9 mouse cellular contexts compared by ENCODE assay signal in the genomic region with DNA sequence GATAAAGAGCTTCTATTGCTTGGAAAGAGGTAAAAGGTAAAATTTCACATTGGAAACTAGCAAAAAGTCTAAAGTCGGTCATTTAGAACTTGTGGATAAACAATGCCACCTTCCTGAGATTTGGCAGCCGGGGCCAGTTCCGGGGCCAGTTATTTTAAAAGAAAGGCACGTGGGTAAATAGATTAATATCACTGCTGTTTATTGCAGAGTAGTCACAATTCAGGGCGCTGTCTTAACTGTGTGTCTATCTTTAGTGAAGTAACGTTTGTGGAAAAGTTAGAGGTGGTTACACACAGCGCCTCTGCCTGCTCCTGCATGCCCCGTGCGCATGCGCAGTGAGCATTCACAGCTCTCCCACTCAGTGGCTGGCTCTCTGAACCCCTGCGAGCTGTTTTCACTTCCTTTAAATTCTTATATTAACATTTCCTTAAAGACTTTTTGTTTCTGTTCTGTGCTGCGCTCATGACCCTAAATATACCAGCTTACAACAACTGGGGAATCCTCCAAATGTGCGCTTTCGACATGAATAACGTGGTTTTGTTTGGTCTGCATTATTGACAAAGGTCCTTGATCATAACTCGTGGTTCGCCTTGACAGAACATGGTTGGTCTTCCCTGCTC. TPM values are rescaled to one million over a fixed set of nuclear protein-coding genes. Genes with fewer than 3 reads are reported as not detected.
DNase-seq lines count a peak whose midpoint lies in the region; ATAC-seq and TF ChIP-seq lines count a peak whose summit lies in the region.
"Had no signal": no experiment of that assay in that cellular context is flagged by ENCODE, and none has a peak within 500 bp of the region (broad histone marks: within the 10 kb centered on the region; RNA-seq: fewer than 3 reads in every experiment).

No protein-coding gene starts in this region.

- WGBS in hindbrain, embryonic 13.5 days: 80% methylated on average over 17 of the region's 17 CpGs
- WGBS in hindbrain, embryonic 12.5 days: 83% methylated on average over 17 of the region's 17 CpGs
- WGBS in heart, embryonic 16.5 days: 52% methylated on average over 17 of the region's 17 CpGs
- WGBS in liver, postnatal 0 days (ENCODE audit: insufficient replicate concordance): 38% methylated on average over 17 of the region's 17 CpGs
- WGBS in forebrain, embryonic 16.5 days: 78% methylated on average over 17 of the region's 17 CpGs

- no peaks in the 10 kb centered on the region for H3K9me3 ChIP-seq in hindbrain, embryonic 13.5 days
- no peaks in the 10 kb centered on the region for H3K9me3 ChIP-seq in hindbrain, embryonic 12.5 days (replicated peaks)
- no peaks in the 10 kb centered on the region for H3K9me3 ChIP-seq in heart, embryonic 16.5 days (replicated peaks; ENCODE audit: control insufficient read depth, low read length)
- no peaks in the 10 kb centered on the region for H3K9me3 ChIP-seq in liver, postnatal 0 days (ENCODE audit: low read length)
- H3K9me3 ChIP-seq in forebrain, embryonic 16.5 days (ENCODE audit: control insufficient read depth, low read length): no peaks in the 10 kb centered on the region

- H3K4me2 ChIP-seq in hindbrain, embryonic 13.5 days: no peak overlapping the region
- no peak overlapping the region for H3K4me2 ChIP-seq in hindbrain, embryonic 12.5 days (replicated peaks)
- peak overlapping the region; percentile 26 for H3K4me2 ChIP-seq in heart, embryonic 16.5 days (ENCODE audit: low read depth, low read length)
- peak overlapping the region; percentile 50 for H3K4me2 ChIP-seq in liver, postnatal 0 days (ENCODE audit: low read depth, low read length)
- no peak overlapping the region for H3K4me2 ChIP-seq in forebrain, embryonic 16.5 days (ENCODE audit: low read length)

- 0 out of 2 replicates have a peak overlapping the region, but pooled peaks have one; percentile 30 for H3K27ac ChIP-seq in hindbrain, embryonic 13.5 days
- H3K27ac ChIP-seq in hindbrain, embryonic 12.5 days: no peak overlapping the region
- H3K27ac ChIP-seq in heart, embryonic 16.5 days (ENCODE audit: low read length): peak overlapping the region; percentile 61
- peak overlapping the region; percentile 91 for H3K27ac ChIP-seq in liver, postnatal 0 days (ENCODE audit: low read depth)
- H3K27ac ChIP-seq in forebrain, embryonic 16.5 days (ENCODE audit: low read length): no peak overlapping the region

- DNase-seq in liver, postnatal 0 days: peak; percentile 70
- DNase-seq in spleen, adult 12 weeks (ENCODE audit: low spot score): peak; percentile 73
- no peak for DNase-seq in embryo, embryonic 10 days (ENCODE audit: low spot score)

- no peak overlapping the region for H3K9ac ChIP-seq in hindbrain, embryonic 13.5 days
- H3K9ac ChIP-seq in hindbrain, embryonic 12.5 days: no peak overlapping the region
- H3K9ac ChIP-seq in heart, embryonic 16.5 days (ENCODE audit: low read length): 0 out of 2 replicates have a peak overlapping the region, but pooled peaks have one; percentile 1
- 0 out of 2 replicates have a peak overlapping the region, but pooled peaks have one; percentile 8 for H3K9ac ChIP-seq in liver, postnatal 0 days (replicated peaks)
- H3K9ac ChIP-seq in forebrain, embryonic 16.5 days (replicated peaks; ENCODE audit: low read depth, low read length): no peak overlapping the region

- no peaks in the 10 kb centered on the region for H3K36me3 ChIP-seq in hindbrain, embryonic 13.5 days
- no peaks in the 10 kb centered on the region for H3K36me3 ChIP-seq in hindbrain, embryonic 12.5 days
- 0 out of 2 replicates have a peak, but pooled peaks cover 3% of the 10 kb centered on the region for H3K36me3 ChIP-seq in heart, embryonic 16.5 days (ENCODE audit: control insufficient read depth, insufficient read depth)
- H3K36me3 ChIP-seq in liver, postnatal 0 days (replicated peaks; ENCODE audit: insufficient read depth, low read length): no peaks in the 10 kb centered on the region
- no peaks in the 10 kb centered on the region for H3K36me3 ChIP-seq in forebrain, embryonic 16.5 days (ENCODE audit: control insufficient read depth, insufficient read depth)

- peaks cover 53% of the 10 kb centered on the region for H3K4me1 ChIP-seq in hindbrain, embryonic 13.5 days (replicated peaks)
- peaks cover 37% of the 10 kb centered on the region for H3K4me1 ChIP-seq in hindbrain, embryonic 12.5 days
- peaks cover 61% of the 10 kb centered on the region for H3K4me1 ChIP-seq in heart, embryonic 16.5 days (ENCODE audit: control insufficient read depth, insufficient read depth, low read length)
- H3K4me1 ChIP-seq in liver, postnatal 0 days (ENCODE audit: insufficient read depth): peaks cover 50% of the 10 kb centered on the region
- peaks cover 24% of the 10 kb centered on the region for H3K4me1 ChIP-seq in forebrain, embryonic 16.5 days (replicated peaks; ENCODE audit: control insufficient read depth, insufficient read depth, low read length)

- H3K27me3 ChIP-seq in hindbrain, embryonic 13.5 days: no peaks in the 10 kb centered on the region
- H3K27me3 ChIP-seq in hindbrain, embryonic 12.5 days: no peaks in the 10 kb centered on the region
- H3K27me3 ChIP-seq in heart, embryonic 16.5 days (ENCODE audit: control insufficient read depth, insufficient read depth, low read length): no peaks in the 10 kb centered on the region
- no peaks in the 10 kb centered on the region for H3K27me3 ChIP-seq in liver, postnatal 0 days (ENCODE audit: insufficient read depth, low read length)
- H3K27me3 ChIP-seq in forebrain, embryonic 16.5 days (replicated peaks; ENCODE audit: control insufficient read depth, insufficient read depth, low read length): no peaks in the 10 kb centered on the region
- H3K27me3 ChIP-seq: Patski had no signal

- no peak for ATAC-seq in hindbrain, embryonic 13.5 days (ENCODE audit: low FRiP score)
- ATAC-seq in hindbrain, embryonic 12.5 days (ENCODE audit: low FRiP score): no peak
- ATAC-seq in activated CD4-positive, CD25-positive, alpha-beta regulatory T cell, adult 4 months: peak; percentile 44
- ATAC-seq in heart, embryonic 16.5 days (replicated peaks; ENCODE audit: extremely low read depth, insufficient read depth, low FRiP score): 0 out of 2 replicates have a peak, but pooled peaks have one; percentile 28
- peak; percentile 40 for ATAC-seq in liver, postnatal 0 days
- ATAC-seq in forebrain, embryonic 16.5 days: no peak
- ATAC-seq: Patski had no signal

- no peak for TF ChIP-seq EP300 in liver, postnatal 0 days (IDR thresholded peaks at IDR 0.05; ENCODE audit: low read depth)

- no peak overlapping the region for H3K4me3 ChIP-seq in hindbrain, embryonic 13.5 days
- no peak overlapping the region for H3K4me3 ChIP-seq in hindbrain, embryonic 12.5 days
- H3K4me3 ChIP-seq in heart, embryonic 16.5 days (ENCODE audit: low read length): no peak overlapping the region
- H3K4me3 ChIP-seq in liver, postnatal 0 days (ENCODE audit: low read depth, low read length): no peak overlapping the region
- H3K4me3 ChIP-seq in forebrain, embryonic 16.5 days (replicated peaks; ENCODE audit: low read length): no peak overlapping the region

- no peak for TF ChIP-seq CTCF in liver, postnatal 0 days (IDR thresholded peaks at IDR 0.05; ENCODE audit: low read depth)

RNA-seq across cellular contexts. Expression of a gene that starts 29.2 kb away (rescaled TPM):
- polyA plus RNA-seq in hindbrain, embryonic 13.5 days (2015; fragmentation: Nextera tagmentation; extraction: Ambion mirVana): 19.6 and 21.5 TPM in 2 replicates
- polyA plus RNA-seq in hindbrain, embryonic 12.5 days (2016; fragmentation: Nextera tagmentation; extraction: Ambion mirVana): 40.7 and 46.7 TPM in 2 replicates
- 10 to 100 TPM; 37.4 to 38.3 TPM for polyA plus RNA-seq in activated CD4-positive, CD25-positive, alpha-beta regulatory T cell, adult 4 months (2017; shearing (Covaris generic))
- 10.5 and 12.0 TPM in 2 replicates for polyA plus RNA-seq in heart, embryonic 16.5 days (2015; fragmentation: Nextera tagmentation; extraction: Ambion mirVana)
- polyA plus RNA-seq in liver, postnatal 0 days (2015; fragmentation: Nextera tagmentation; extraction: Ambion mirVana): 2.0 and 2.1 TPM in 2 replicates
- 20.8 and 21.3 TPM in 2 replicates for polyA plus RNA-seq in forebrain, embryonic 16.5 days (2015; fragmentation: Nextera tagmentation; extraction: Ambion mirVana)

Comparison
In these comparisons a context has a peak if more than half of its experiments do, and no peak if none do; other contexts are left out.
1. H3K27ac ChIP-seq: peak in hindbrain, embryonic 13.5 days (single experiment), heart, embryonic 16.5 days (single experiment) and liver, postnatal 0 days (single experiment); none in hindbrain, embryonic 12.5 days (single experiment) and forebrain, embryonic 16.5 days (single experiment).
2. ATAC-seq: peak in activated CD4-positive, CD25-positive, alpha-beta regulatory T cell, adult 4 months (single experiment), heart, embryonic 16.5 days (single experiment) and liver, postnatal 0 days (single experiment); none in hindbrain, embryonic 13.5 days (single experiment), hindbrain, embryonic 12.5 days (single experiment) and forebrain, embryonic 16.5 days (single experiment).
3. H3K4me2 ChIP-seq: peak in heart, embryonic 16.5 days (single experiment) and liver, postnatal 0 days (single experiment); none in hindbrain, embryonic 13.5 days (single experiment), hindbrain, embryonic 12.5 days (single experiment) and forebrain, embryonic 16.5 days (single experiment).
4. H3K9ac ChIP-seq: peak in heart, embryonic 16.5 days (single experiment) and liver, postnatal 0 days (single experiment); none in hindbrain, embryonic 13.5 days (single experiment), hindbrain, embryonic 12.5 days (single experiment) and forebrain, embryonic 16.5 days (single experiment).